Mouse (Mus musculus): Measurements from ENCODE around the gene Cldn13. TPM values are rescaled to one million over a fixed set of nuclear protein-coding genes. Genes with fewer than 3 reads are reported as not detected.
"Not testable (repeated sequence)": the region's sequence is repeated elsewhere in the genome, so short reads cannot be mapped to it uniquely, and the experiment has no call there.

The Cldn13 gene
- polyA plus RNA-seq (2012; rRNA removed), result not detected in 2 replicates

- 80% methylated on average over 8 of the region's 8 CpGs for WGBS
These were observed at the start of gene Cldn13 for GRCm38 (mm10) chr5:134915311-134915710. Gene Cldn13, minus strand, starts transcription at chr5:134915526.

GRCm38 (mm10) chr5:134964655-134965054 is 49.3 kb upstream of the Cldn13 start:
- not testable (repeated sequence) for H3K4me3 ChIP-seq (replicated peaks; ENCODE audit: insufficient read depth, low read depth, low read length); H3K27ac ChIP-seq (ENCODE audit: insufficient read depth, low read length); H3K27me3 ChIP-seq (ENCODE audit: control insufficient read depth, insufficient read depth, low read length); H3K4me1 ChIP-seq (ENCODE audit: control insufficient read depth, insufficient read depth, low read length); DNase-seq

More at GRCm38 (mm10) chr5:134915311-134915710, at the start of gene Cldn13:
- TF ChIP-seq POLR2A (IDR thresholded peaks at IDR 0.05; ENCODE audit: borderline replicate concordance, insufficient read depth, low read length) (no peak), CTCF (IDR thresholded peaks at IDR 0.05; ENCODE audit: borderline replicate concordance, insufficient read depth, low read depth, low read length) (no peak)
- H3K27ac ChIP-seq (ENCODE audit: insufficient read depth, low read length), result no peak within 1 kb of the TSS
- DNase-seq, result no peak
- H3K4me1 ChIP-seq (ENCODE audit: control insufficient read depth, insufficient read depth, low read length), result peaks cover 7% of the 10 kb centered on the region; the same call in 1 of the 2 replicates
- H3K27me3 ChIP-seq (ENCODE audit: control insufficient read depth, insufficient read depth, low read length), result no peaks in the 10 kb centered on the region; the same call in none of the 2 replicates
- H3K4me3 ChIP-seq (replicated peaks; ENCODE audit: insufficient read depth, low read depth, low read length), result no peak within 1 kb of the TSS

GRCm38 (mm10) chr5:134963546-134963945 is 48.2 kb upstream of the Cldn13 start:
- no peak overlapping the region for H3K4me3 ChIP-seq (replicated peaks; ENCODE audit: insufficient read depth, low read depth, low read length)
- no peaks in the 10 kb centered on the region for H3K27me3 ChIP-seq (ENCODE audit: control insufficient read depth, insufficient read depth, low read length)
- whole genome bisulfite sequencing, result 77% methylated on average over 5 of the region's 5 CpGs
- TF ChIP-seq CTCF (IDR thresholded peaks at IDR 0.05; ENCODE audit: borderline replicate concordance, insufficient read depth, low read depth, low read length) (no peak), POLR2A (IDR thresholded peaks at IDR 0.05; ENCODE audit: borderline replicate concordance, insufficient read depth, low read length) (no peak)
- no peak for DNase-seq
- H3K4me1 ChIP-seq (ENCODE audit: control insufficient read depth, insufficient read depth, low read length), result no peaks in the 10 kb centered on the region
- no peak overlapping the region for H3K27ac ChIP-seq (ENCODE audit: insufficient read depth, low read length)

GRCm38 (mm10) chr5:134961519-134961918 is 46.2 kb upstream of the Cldn13 start:
- DNase-seq, result no peak
- no peak for TF ChIP-seq CTCF (IDR thresholded peaks at IDR 0.05; ENCODE audit: borderline replicate concordance, insufficient read depth, low read depth, low read length)
- TF ChIP-seq POLR2A (IDR thresholded peaks at IDR 0.05; ENCODE audit: borderline replicate concordance, insufficient read depth, low read length), result no peak
- H3K4me3 ChIP-seq (replicated peaks; ENCODE audit: insufficient read depth, low read depth, low read length), result no peak overlapping the region
- H3K4me1 ChIP-seq (ENCODE audit: control insufficient read depth, insufficient read depth, low read length), result no peaks in the 10 kb centered on the region
- WGBS, result 92% methylated on average over 2 of the region's 2 CpGs
- no peaks in the 10 kb centered on the region for H3K27me3 ChIP-seq (ENCODE audit: control insufficient read depth, insufficient read depth, low read length)
- no peak overlapping the region for H3K27ac ChIP-seq (ENCODE audit: insufficient read depth, low read length)

- Histone ChIP-seq H3K4me3 (replicated peaks; ENCODE audit: insufficient read depth, low read depth, low read length) (no peak overlapping the region), H3K27me3 (ENCODE audit: control insufficient read depth, insufficient read depth, low read length) (no peaks in the 10 kb centered on the region), H3K27ac (ENCODE audit: insufficient read depth, low read length) (no peak overlapping the region), H3K4me1 (ENCODE audit: control insufficient read depth, insufficient read depth, low read length) (no peaks in the 10 kb centered on the region)
- DNase-seq, result no peak
- TF ChIP-seq POLR2A (IDR thresholded peaks at IDR 0.05; ENCODE audit: borderline replicate concordance, insufficient read depth, low read length) (no peak), CTCF (IDR thresholded peaks at IDR 0.05; ENCODE audit: borderline replicate concordance, insufficient read depth, low read depth, low read length) (no peak)
- WGBS, result 61% methylated on average over 2 of the region's 2 CpGs
These were observed 45.1 kb upstream of the Cldn13 start for GRCm38 (mm10) chr5:134960430-134960829.

GRCm38 (mm10) chr5:134959114-134959513 is 43.8 kb upstream of the Cldn13 start:
- peak in 1 of 2 experiments; percentile 24 for DNase-seq

GRCm38 (mm10) chr5:134955491-134955890 is 40.2 kb upstream of the Cldn13 start:
- Histone ChIP-seq H3K4me3 (replicated peaks; ENCODE audit: insufficient read depth, low read depth, low read length) (no peak overlapping the region), H3K4me1 (ENCODE audit: control insufficient read depth, insufficient read depth, low read length) (no peaks in the 10 kb centered on the region), H3K27me3 (ENCODE audit: control insufficient read depth, insufficient read depth, low read length) (no peaks in the 10 kb centered on the region), H3K27ac (ENCODE audit: insufficient read depth, low read length) (no peak overlapping the region)
- 85% methylated on average over 5 of the region's 5 CpGs for WGBS
- TF ChIP-seq POLR2A (IDR thresholded peaks at IDR 0.05; ENCODE audit: borderline replicate concordance, insufficient read depth, low read length) (no peak), CTCF (IDR thresholded peaks at IDR 0.05; ENCODE audit: borderline replicate concordance, insufficient read depth, low read depth, low read length) (no peak)
- no peak for DNase-seq

More at GRCm38 (mm10) chr5:134959114-134959513, 43.8 kb upstream of the Cldn13 start:
- Histone ChIP-seq H3K27ac (ENCODE audit: insufficient read depth, low read length) (no peak overlapping the region), H3K4me3 (replicated peaks; ENCODE audit: insufficient read depth, low read depth, low read length) (no peak overlapping the region), H3K27me3 (ENCODE audit: control insufficient read depth, insufficient read depth, low read length) (no peaks in the 10 kb centered on the region), H3K4me1 (ENCODE audit: control insufficient read depth, insufficient read depth, low read length) (no peaks in the 10 kb centered on the region)
- TF ChIP-seq POLR2A (IDR thresholded peaks at IDR 0.05; ENCODE audit: borderline replicate concordance, insufficient read depth, low read length) (no peak), CTCF (IDR thresholded peaks at IDR 0.05; ENCODE audit: borderline replicate concordance, insufficient read depth, low read depth, low read length) (no peak)
- whole genome bisulfite sequencing, result 17% methylated on average over 7 of the region's 7 CpGs

GRCm38 (mm10) chr5:134951053-134951884 is 35.9 kb upstream of the Cldn13 start:
- H3K4me1 ChIP-seq (ENCODE audit: control insufficient read depth, insufficient read depth, low read length), result no peaks in the 10 kb centered on the region
- no peak overlapping the region for H3K27ac ChIP-seq (ENCODE audit: insufficient read depth, low read length)
- no peak for DNase-seq
- H3K4me3 ChIP-seq (replicated peaks; ENCODE audit: insufficient read depth, low read depth, low read length), result no peak overlapping the region
- TF ChIP-seq CTCF (IDR thresholded peaks at IDR 0.05; ENCODE audit: borderline replicate concordance, insufficient read depth, low read depth, low read length) (no peak), POLR2A (IDR thresholded peaks at IDR 0.05; ENCODE audit: borderline replicate concordance, insufficient read depth, low read length) (no peak)
- no peaks in the 10 kb centered on the region for H3K27me3 ChIP-seq (ENCODE audit: control insufficient read depth, insufficient read depth, low read length)
- WGBS, result 40% methylated on average over 19 of the region's 19 CpGs
